Mouse (Mus musculus) neural tube, embryonic 14.5 days (tissue): ENCODE measurements around the gene Gsn. TPM values are rescaled to one million over a fixed set of nuclear protein-coding genes. Genes with fewer than 3 reads are reported as not detected.
A peak's percentile ranks its signal among the peaks of the same experiment; 100 is the strongest.

Experiments used
- ATAC-seq: fragments of 200-750 bp; cut with Nextera tagmentation; 2 replicates; pipeline ENCODE4 v1.8.0; 2017; ENCODE audit warnings: low read depth, mild to moderate bottlenecking, moderate TSS enrichment, moderate library complexity
- H3K27ac ChIP-seq: fragments of 300-500 bp; sonication (generic); 2 replicates; pipeline ENCODE4 v1.5.1; 2014; ENCODE audit warnings: low read depth, mild to moderate bottlenecking, control low read depth, low read length, moderate library complexity, mixed read lengths
- H3K27me3 ChIP-seq: fragments of 300-500 bp; sonication (generic); 2 replicates; pipeline ENCODE4 v1.6.1; 2014; ENCODE audit warnings: low read length; ENCODE audit not compliant: control insufficient read depth, insufficient read depth
- H3K36me3 ChIP-seq: fragments of 300-500 bp; sonication (generic); 2 replicates; pipeline ENCODE4 v1.6.1; 2014; ENCODE audit warnings: low read length, mixed read lengths; ENCODE audit not compliant: control insufficient read depth, insufficient read depth
- H3K4me1 ChIP-seq: fragments of 300-500 bp; sonication (generic); 2 replicates; pipeline ENCODE4 v1.6.1; 2014; ENCODE audit warnings: low read length; ENCODE audit not compliant: control insufficient read depth, insufficient read depth
- H3K4me2 ChIP-seq: fragments of 300-500 bp; sonication (generic); 2 replicates; pipeline ENCODE4 v1.6.1; 2014; ENCODE audit warnings: mild to moderate bottlenecking, low read depth, low read length, control low read depth
- H3K4me3 ChIP-seq: fragments of 300-500 bp; sonication (generic); 2 replicates; pipeline ENCODE4 v1.5.1; 2014; ENCODE audit warnings: low read depth, low read length, control low read depth, mixed read lengths
- H3K9ac ChIP-seq: fragments of 300-500 bp; sonication (generic); replicated peaks from 2 replicates; pipeline ENCODE4 v1.6.1; 2014; ENCODE audit warnings: low read depth, mild to moderate bottlenecking, control low read depth, low read length, mixed read lengths
- H3K9me3 ChIP-seq: fragments of 300-500 bp; sonication (generic); 2 replicates; pipeline ENCODE4 v1.6.1; 2016; ENCODE audit warnings: low read length; ENCODE audit not compliant: control insufficient read depth
- WGBS: fragments of 180-500 bp; shearing (Covaris S2); extraction: QIAGEN DNeasy Blood & Tissue Kit; methylation state at CpG from one replicate; pipeline ENCODE4 v1.1.7; 2014; 5-methylcytosine and 5-hydroxymethylcytosine counted together
- polyA plus RNA-seq: library from polyadenylated mRNA; unstranded; fragments of >200 nt; fragmentation: Nextera tagmentation; extraction: Ambion mirVana; gene quantifications from 2 replicates; pipeline ENCODE4 v1.2.1, GENCODE M21; 2014

The Gsn gene
- polyA plus RNA-seq, 1 experiment from 2014 or later, result 19.3 TPM

DNA sequence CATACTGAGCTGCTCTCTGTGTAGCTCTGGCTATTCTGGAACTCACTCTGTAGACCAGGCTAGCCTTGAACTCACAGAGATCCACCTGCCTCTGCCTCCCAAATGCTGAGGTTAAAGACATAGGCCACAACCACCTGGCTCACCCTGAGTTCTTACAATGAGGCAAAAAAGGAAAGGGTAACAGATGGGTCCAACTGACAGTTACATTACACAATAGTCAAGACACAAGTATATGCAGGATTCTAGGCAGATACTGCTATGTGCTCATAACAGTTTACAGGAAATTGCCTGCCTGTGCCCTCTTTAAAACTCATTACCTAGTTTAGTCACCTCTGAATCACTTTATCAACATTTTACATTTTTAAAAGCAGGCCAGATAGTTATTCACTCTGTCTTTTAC, 77.5 kb downstream of the Gsn start:
- H3K9me3 ChIP-seq, result no peaks in the 10 kb centered on the region
- H3K4me1 ChIP-seq, result peaks cover 8% of the 10 kb centered on the region; the same call in 1 of the 2 replicates
- ATAC-seq, result no peak
- no peak overlapping the region for H3K4me3 ChIP-seq
- H3K9ac ChIP-seq, result no peak overlapping the region
- no peaks in the 10 kb centered on the region for H3K27me3 ChIP-seq
- H3K36me3 ChIP-seq, result no peaks in the 10 kb centered on the region
- H3K27ac ChIP-seq, result no peak overlapping the region
- no peak overlapping the region for H3K4me2 ChIP-seq

DNA sequence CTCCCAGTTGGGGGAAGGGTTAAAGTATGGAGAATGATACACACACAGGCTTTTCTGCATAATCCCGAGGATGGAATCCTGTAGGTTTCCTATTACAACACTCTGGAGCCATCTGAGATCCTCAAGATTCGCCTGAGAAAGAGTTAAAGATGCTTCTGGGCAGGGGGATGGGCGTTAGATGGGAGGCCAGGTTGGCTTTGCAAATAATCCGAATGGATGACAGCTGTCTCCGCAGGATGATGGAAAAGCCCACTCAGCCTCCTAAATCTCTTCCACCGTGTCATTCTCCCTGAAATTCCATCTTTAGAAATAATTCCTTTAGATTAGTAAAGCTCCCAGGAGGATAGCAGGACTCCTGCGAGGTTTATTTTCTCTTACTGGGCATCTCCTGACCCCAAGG, 79.4 kb downstream of the Gsn start:
- H3K27me3 ChIP-seq, result no peaks in the 10 kb centered on the region
- peak overlapping the region; percentile 57 for H3K4me3 ChIP-seq
- peak overlapping the region; percentile 91 for H3K4me2 ChIP-seq
- H3K9me3 ChIP-seq, result no peaks in the 10 kb centered on the region
- no peak overlapping the region for H3K9ac ChIP-seq
- no peak for ATAC-seq
- H3K36me3 ChIP-seq, result no peaks in the 10 kb centered on the region
- no peak overlapping the region for H3K27ac ChIP-seq
- 14% methylated on average over 7 of the region's 7 CpGs for whole genome bisulfite sequencing
- peaks cover 8% of the 10 kb centered on the region; the same call in 1 of the 2 replicates for H3K4me1 ChIP-seq

DNA sequence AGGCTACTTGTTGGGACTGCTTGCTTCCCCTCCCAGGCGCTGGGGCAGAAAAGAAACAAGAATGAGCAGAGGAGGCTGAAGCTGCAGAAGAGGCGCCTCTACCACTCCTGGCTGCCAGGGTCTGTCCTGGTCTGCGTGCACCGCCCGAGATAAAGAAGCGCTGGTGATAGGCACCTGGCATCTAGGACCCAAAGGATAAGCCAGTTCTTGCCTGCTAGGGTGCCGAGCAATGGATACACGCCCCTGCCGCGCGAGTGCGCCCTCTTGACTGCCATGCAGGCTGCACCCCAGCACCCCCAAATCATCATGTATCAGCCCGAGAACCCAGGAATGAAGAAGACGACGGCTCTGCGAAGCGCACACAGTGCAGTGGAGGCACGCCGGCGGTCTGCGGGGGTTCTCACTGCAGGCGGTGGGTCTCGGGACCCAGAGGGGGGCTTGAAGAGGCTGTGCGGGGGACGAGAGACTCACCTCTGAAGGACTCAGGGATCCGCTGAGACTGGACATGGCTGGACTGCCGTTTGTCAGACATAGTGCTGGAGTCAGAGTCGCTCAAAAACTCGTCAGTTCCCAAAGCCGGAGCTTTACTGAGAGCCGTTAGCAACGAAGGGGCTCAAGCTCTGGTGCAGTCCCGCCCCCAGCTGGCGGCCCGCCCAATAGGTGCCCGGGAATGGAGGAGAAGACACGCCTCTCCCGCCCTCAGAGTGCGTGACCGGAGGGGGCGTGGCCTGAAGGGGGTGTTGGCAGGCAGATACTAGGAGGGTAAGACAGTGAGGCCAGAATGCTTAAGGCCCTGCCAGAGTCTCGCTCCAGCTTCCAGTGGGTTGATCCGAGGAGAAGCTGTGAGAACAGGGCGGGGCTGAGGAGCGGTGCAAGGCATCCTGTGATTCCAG, 80.5 kb downstream of the Gsn start, which contains the start of gene Stom:
Gene Stom, minus strand, starts transcription at position 589 of the 893 bp plus-strand sequence.
- Histone ChIP-seq H3K4me1 (peaks cover 8% of the 10 kb centered on the region; the same call in 1 of the 2 replicates), H3K27me3 (no peaks in the 10 kb centered on the region), H3K4me2 (peak within 1 kb of the TSS; percentile 91), H3K9ac (peak within 1 kb of the TSS; percentile 67), H3K9me3 (no peaks in the 10 kb centered on the region), H3K27ac (peak within 1 kb of the TSS; percentile 66), H3K36me3 (no peaks in the 10 kb centered on the region), H3K4me3 (peak within 1 kb of the TSS; percentile 57)
- under 1% methylated on average over 45 of the region's 45 CpGs for WGBS
- ATAC-seq, result peak; percentile 99

DNA sequence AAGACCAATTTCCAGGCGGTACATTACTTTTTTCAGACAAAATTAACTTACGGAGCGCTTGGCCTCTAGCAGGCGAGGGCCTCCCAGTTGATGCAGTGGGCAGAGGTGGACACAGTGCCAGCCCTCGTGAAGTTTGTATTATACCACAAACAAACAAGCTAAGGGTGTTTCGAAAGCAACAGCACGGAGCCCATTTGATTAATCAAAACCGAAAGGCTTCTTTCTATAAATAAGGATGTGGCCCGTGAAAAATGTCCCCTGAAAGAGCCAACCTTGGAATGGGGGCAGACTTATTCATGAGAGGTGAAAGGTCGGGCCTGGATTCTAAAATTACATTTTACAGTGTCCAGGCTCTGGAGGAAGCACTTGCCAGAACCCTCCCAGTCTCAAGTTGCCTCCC, 81.2 kb downstream of the Gsn start:
- no peak for ATAC-seq
- no peak overlapping the region for H3K9ac ChIP-seq
- H3K27ac ChIP-seq, result peak overlapping the region; percentile 13; the same call in 1 of the 2 replicates
- 43% methylated on average over 10 of the region's 10 CpGs for WGBS
- H3K9me3 ChIP-seq, result no peaks in the 10 kb centered on the region
- H3K4me2 ChIP-seq, result peak overlapping the region; percentile 91
- no peaks in the 10 kb centered on the region for H3K27me3 ChIP-seq
- no peaks in the 10 kb centered on the region for H3K36me3 ChIP-seq
- peak overlapping the region; percentile 57 for H3K4me3 ChIP-seq
- peaks cover 8% of the 10 kb centered on the region; the same call in 1 of the 2 replicates for H3K4me1 ChIP-seq

DNA sequence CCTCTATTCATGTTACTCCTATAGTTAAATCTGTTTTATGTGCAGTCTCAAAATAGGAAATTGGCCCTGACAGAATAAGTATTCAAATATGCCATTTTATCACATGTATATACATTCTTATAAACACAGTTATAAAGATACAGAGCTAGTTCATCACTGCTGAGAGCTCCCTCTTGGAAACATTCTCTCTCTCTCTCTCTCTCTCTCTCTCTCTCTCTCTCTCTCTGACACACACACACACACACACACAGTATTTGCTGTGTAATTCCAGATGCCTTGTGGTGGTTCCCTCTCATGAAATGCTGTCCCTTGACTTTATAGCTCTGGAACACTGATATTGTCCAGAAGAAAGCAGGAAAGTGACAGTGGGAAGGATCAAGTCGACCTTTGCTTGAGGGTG, 81.9 kb downstream of the Gsn start:
- Histone ChIP-seq H3K9ac (no peak overlapping the region), H3K4me2 (no peak overlapping the region), H3K36me3 (no peaks in the 10 kb centered on the region), H3K27ac (no peak overlapping the region), H3K4me3 (no peak overlapping the region), H3K4me1 (peaks cover 8% of the 10 kb centered on the region; the same call in 1 of the 2 replicates), H3K27me3 (no peaks in the 10 kb centered on the region), H3K9me3 (no peaks in the 10 kb centered on the region)
- ATAC-seq, result no peak
- WGBS, result 76% methylated on average over 1 of the region's 1 CpGs

DNA sequence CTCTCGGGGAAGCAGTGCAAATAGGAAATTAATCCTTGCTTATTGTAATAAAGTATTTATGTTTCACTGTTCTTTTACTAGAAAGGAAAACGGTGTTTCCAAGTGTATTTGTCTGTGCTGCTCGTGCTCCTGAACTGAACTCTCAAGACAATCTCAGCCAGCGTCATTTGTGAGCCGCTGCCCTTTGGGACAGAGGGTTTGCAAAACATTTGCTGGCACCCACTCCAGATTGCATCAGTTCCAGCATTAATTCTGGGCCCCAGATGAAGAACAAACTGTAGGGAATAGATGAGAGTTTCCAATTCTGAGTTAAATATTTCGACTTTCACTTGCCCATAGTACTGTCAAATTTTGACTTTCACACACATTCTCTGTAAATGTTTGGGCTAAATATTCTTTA, 82.5 kb downstream of the Gsn start:
- ATAC-seq, result no peak
- H3K9me3 ChIP-seq, result no peaks in the 10 kb centered on the region
- no peak overlapping the region for H3K9ac ChIP-seq
- no peaks in the 10 kb centered on the region for H3K27me3 ChIP-seq
- no peak overlapping the region for H3K4me3 ChIP-seq
- WGBS, result 87% methylated on average over 6 of the region's 6 CpGs
- H3K36me3 ChIP-seq, result no peaks in the 10 kb centered on the region
- peaks cover 8% of the 10 kb centered on the region; the same call in 1 of the 2 replicates for H3K4me1 ChIP-seq
- no peak overlapping the region for H3K4me2 ChIP-seq
- H3K27ac ChIP-seq, result no peak overlapping the region

DNA sequence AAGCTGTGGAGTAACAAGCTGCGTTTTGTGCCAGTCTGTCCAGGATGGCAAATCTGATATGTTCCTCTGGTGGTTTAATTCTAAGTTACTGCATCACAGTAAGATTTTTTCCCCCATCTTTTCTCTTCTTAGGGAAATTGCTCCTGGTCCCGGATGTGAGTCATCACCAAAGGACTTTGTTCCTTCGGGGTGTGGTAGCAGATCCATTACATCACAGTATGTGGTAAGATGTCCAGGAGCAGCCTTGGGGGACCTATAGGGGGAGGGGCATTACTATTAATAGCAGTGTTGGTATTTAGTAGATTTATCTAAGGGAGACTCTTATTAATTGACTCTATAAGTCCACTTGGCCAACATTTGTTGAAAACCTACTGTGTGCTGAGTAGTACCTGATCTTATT, 86.4 kb downstream of the Gsn start:
- Histone ChIP-seq H3K4me3 (no peak overlapping the region), H3K4me2 (no peak overlapping the region), H3K9ac (no peak overlapping the region), H3K27me3 (no peaks in the 10 kb centered on the region), H3K9me3 (no peaks in the 10 kb centered on the region), H3K27ac (no peak overlapping the region), H3K4me1 (no peaks in the 10 kb centered on the region), H3K36me3 (no peaks in the 10 kb centered on the region)
- WGBS, result 78% methylated on average over 3 of the region's 3 CpGs
- ATAC-seq, result no peak

DNA sequence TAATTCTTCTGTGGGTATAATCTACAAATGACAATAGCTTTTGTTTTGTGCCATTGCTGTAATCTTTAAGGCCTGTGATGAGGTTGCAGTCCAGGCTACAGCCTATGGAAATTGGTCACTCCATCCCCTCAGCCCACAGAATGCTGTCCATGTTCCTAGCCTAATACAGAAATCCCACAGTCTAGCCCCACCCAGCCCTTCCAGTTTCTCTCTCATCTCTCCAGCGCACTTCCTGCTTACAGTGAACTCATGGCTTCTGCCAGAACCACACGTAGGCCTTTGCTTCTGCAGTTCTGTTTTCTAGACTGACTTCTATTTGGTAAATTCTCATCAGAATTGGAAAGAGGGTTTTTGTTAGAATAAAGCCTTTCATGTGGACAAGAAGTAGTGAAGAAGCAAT, 89.8 kb downstream of the Gsn start:
- 75% methylated on average over 2 of the region's 2 CpGs for WGBS
- ATAC-seq, result no peak

DNA sequence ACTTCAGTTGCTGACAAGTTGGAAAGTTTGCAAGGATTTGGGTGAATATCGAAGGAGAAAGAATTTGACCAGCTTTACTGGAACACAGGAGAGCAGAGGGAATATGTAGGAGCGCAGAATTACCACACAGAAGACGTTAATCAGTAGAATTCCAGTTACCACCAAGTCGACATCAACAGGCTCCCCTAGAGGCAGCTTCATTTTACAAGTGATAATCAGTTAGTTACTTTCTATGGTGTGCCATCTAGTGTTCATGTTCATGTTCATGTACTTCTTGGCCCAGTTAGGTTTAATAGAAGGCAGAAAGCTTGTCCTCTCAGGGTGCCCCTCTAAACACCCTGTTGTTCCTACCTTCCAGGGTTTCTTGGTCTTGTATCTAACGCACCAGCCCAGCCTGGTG, 93.0 kb downstream of the Gsn start:
- H3K27me3 ChIP-seq, result no peaks in the 10 kb centered on the region
- WGBS, result 68% methylated on average over 5 of the region's 5 CpGs
- H3K9me3 ChIP-seq, result no peaks in the 10 kb centered on the region
- no peak overlapping the region for H3K4me2 ChIP-seq
- ATAC-seq, result no peak
- no peaks in the 10 kb centered on the region for H3K4me1 ChIP-seq
- no peak overlapping the region for H3K27ac ChIP-seq
- H3K36me3 ChIP-seq, result no peaks in the 10 kb centered on the region
- no peak overlapping the region for H3K4me3 ChIP-seq
- H3K9ac ChIP-seq, result no peak overlapping the region

More for the DNA sequence above, 89.8 kb downstream of the Gsn start:
- H3K9me3 ChIP-seq, result no peaks in the 10 kb centered on the region
- H3K4me3 ChIP-seq, result no peak overlapping the region
- no peak overlapping the region for H3K9ac ChIP-seq
- H3K36me3 ChIP-seq, result no peaks in the 10 kb centered on the region
- H3K4me1 ChIP-seq, result no peaks in the 10 kb centered on the region
- no peak overlapping the region for H3K27ac ChIP-seq
- H3K4me2 ChIP-seq, result no peak overlapping the region
- no peaks in the 10 kb centered on the region for H3K27me3 ChIP-seq
